Mouse (Mus musculus) heart, adult 9 months (tissue): ENCODE data around the gene Ctsg.
"Not testable (repeated sequence)": the region's sequence is repeated elsewhere in the genome, so short reads cannot be mapped to it uniquely, and the experiment has no call there.

ENCODE experiments used
- DNase-seq, 2 experiments: peaks; one replicate each; pipeline ENCODE4 v3.0.0; 2022; ENCODE audit warnings: low spot score in 2 of 2

The Ctsg gene

DNA sequence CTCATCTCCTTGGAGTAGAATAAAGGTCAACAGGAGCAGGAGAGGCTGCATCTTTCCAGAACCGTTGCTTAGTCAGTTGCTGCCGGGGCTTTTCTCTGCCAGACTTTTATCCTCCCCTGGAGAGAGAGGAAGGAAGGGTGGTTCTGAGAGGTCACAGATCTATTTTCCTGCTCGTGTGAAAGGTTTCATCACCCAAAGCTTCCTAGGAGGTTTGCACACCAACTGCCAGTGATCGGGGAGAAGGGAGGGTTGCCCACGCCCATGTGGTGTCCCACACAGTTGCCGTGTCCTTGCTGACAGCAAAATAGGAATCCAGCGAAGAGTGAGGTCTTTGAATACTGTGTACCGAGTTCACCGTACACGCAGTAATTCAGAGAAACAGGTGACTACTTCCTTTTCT lies at the start of gene Ctsg:
Gene Ctsg (minus strand): TSS at position 189 of the 400 bp plus-strand sequence.
- DNase-seq, result no peak

DNA sequence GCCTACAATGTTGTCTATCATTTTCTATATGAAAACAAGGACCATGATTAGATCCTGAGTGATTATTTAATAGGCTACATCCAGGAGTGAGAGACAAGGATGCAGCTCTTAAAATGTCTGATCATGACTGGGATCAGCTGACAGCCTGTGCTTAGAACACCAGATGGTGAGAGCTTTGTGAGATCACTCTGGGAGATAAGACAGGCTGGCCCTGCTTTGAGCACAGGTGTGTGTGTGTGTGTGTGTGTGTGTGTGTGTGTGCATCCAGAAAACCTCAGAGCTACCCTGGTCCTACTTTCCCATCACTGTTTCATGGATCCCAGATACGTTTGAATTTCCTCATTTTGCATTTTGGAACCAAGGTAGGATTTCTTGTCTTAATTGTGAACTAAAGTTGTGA lies 31.3 kb upstream of the Ctsg start:
- not testable (repeated sequence) for DNase-seq

DNA sequence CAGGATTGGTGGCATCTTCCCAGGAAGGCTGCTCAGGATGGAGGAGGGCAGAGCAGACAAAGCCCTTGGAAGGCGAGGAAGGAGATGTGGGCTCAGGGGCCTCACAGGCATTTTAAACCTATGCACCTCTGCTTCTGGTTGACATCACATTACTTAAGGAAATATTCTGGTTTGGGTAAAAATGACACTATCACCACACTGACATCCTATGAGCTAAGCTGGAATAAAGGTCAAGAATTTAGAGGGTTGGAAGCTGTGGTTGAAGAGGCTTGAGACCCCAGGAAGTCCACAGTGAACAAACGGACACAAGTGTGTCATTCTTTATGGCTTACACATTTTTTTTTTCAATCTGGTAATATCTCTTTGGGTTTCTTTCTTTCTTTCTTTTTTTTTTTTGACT lies 30.1 kb upstream of the Ctsg start, which contains the start of gene Gzmd:
Gene Gzmd (minus strand): TSS at position 101 of the 400 bp plus-strand sequence.
- not testable (repeated sequence) for DNase-seq

DNA sequence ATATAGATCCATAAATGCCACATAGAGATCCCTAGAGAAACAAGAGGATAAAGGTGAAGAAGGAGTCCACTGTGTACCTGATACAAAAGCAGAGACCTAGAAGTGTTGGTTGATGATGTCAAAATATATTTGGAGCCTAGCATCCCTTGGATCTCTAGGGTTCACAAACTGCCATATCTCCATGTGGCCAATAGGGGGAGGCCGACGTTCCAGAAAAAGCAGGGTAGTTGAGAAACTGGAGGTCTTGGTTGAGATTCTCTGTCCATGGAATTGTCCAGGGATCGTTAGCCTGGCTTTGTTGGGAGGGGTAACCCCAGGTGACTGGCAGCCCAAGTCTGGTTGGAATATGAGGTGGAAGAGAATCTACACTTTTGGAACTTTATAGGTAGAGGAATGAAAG lies 26.0 kb upstream of the Ctsg start:
- no peak for DNase-seq

DNA sequence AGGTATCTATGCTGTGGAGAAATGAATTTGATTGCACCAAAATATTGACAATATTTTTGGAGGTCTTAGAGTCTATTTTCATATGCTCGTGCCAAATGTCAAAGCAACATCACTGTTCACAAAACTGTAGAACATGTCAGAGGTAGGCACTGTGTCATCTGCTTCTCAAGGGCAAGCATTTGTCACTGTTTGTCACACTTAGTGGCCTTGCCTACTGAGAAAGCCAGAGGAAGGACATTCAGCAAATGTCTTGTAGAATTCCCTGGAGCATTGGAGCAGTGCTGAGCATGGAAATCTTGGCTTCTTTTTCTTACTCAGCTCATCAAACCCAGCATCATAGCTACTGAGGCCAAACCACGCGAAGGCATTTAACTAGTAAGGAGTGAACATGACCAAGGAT lies 21.1 kb upstream of the Ctsg start:
- DNase-seq, result no peak

DNA sequence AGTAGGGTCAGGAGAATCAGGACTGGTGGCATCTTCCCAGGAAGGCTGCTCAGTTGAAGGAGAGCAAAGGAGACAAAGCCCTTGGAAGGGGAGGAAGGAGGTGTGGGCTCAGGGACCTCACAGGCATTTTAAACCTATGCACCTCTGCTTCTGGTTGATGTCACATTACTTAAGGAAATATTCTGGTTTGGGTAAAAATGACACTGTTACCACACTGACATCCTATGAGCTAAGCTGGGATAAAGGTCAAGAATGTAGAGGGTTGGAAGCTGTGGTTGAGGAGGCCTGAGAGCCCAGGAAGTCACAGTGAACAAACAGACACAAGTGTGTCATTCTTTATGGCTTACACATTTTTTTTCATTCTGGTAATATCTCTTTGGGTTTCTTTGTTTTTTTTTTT lies 18.2 kb upstream of the Ctsg start, which contains the start of gene Gzme:
Gene Gzme (minus strand): TSS at position 101 of the 400 bp plus-strand sequence.
- DNase-seq, result no peak

DNA sequence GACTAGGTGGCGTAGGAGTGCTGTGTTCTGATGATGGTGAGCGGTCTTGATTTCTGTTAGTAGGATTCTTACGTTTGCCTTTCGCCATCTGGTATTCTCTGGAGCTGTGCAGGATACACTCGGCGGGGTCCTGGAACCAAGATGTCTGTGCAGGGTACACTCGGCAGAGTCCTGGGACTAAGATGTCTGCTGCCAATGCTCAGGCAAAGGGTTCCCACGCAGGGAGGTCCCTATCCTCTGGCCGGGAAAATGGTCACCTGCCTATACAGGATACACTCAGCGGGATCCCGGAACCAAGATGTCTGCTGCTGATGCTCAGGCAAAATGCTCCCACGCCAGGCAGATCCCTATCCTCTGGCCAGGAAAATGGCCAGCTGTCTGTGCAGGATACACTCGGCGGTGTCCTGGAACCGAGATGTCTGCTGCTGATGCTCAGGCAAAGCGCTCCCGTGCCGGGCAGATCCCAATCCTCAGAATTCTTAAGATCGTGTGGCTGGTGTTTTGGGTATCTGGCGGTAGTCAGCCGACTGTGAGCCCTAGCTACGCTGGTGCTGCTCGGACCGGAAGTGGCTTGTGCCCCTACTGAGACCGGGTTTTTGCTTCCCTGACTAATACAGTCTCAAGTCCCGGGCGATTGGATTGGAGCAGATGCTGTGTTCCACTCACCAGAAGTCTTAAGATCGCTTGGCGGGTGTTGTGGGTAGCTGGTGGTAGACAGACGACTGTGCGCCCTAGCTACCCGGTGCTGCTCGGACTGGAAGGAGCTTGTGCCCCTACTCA lies 13.3 kb upstream of the Ctsg start:
- not testable (repeated sequence) for DNase-seq

DNA sequence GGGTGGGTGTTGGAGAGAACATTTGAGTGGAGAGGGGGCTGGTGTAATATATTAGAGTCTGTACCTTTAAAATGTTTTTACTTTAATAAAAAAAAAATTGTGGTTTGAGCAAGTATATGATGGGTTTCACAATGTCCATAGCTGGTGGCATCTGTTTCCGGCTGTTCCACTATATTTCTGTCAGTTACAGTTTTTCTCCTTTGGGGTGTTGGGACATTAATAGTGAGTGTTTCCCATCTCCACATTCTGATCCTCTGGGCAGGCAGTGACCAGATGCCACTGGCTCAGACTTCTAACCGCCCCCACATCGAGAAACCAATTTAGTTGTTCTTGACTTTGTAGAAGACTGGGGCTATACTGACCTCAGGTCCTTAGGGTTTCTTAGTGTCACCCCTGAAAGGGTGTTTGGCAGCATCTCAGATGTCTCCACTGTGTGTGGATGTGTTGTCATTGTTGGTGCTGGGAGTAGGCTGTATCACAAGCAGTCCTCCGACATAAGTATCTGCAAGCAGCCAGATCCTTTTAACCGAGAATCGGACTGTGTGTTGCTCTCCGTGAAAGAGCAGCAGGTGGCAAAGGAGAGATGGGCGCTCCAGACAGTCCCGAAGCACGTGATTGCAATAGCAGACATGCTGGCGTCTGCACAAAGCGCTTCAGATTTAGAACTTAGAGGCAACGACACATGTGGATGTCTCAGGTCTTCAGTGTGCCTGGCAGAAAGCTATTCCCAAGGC lies 3.2 kb upstream of the Ctsg start:
- no peak for DNase-seq

DNA sequence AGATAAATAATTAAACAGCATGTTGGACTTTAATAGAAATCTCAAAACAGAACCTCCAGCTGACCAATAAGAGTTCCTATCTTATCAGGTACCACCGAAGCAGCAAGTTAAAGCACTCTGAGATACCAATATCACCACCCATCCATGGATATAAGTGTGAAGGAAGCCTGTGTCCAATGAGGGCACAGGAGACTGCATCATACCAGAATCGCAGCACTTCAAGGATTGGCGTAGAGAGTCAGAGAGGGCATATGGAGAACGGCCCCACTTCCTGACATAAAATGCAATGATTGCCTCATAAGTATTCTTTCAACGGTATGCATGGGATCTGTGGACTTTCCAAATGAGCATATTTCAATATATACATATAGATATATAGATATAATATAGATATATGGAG lies 2.6 kb upstream of the Ctsg start:
- no peak for DNase-seq

DNA sequence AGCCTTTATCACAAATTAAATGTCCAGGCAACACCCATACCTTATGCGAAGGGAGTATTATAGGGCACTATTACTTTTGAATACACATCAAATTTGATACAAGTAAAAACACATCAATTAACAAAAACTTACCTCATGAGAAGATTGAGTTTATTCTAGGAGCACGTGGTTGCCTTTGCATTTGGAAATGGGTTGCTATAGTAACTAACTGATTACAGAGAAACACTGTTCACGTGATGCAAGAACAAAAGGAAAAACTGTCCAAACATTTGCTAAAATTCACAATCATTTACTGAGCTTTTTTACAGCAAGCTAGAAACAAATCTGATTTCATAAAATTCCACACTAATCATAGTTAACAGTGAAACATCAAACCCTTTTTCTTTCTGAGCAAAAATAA lies 1.1 kb upstream of the Ctsg start:
- no peak for DNase-seq

DNA sequence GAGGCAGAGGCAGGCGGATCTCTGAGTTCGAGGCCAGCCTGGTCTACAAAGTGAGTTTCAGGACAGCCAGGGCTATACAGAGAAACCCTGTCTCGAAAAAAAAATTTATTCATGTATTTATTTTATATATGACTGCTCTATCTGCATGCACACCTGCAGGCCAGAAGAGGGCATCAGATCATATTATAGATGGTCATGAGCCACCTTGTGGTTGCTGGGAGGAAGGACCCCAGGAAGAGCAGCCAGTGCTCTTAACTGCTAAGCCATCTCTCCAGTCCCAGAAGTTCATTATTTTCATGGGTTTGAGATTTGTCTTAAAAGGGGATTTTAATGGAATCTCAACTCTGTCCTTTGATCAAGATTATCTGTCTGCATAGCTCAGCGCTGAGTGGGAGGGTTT lies 3.4 kb downstream of the Ctsg start:
- no peak for DNase-seq

DNA sequence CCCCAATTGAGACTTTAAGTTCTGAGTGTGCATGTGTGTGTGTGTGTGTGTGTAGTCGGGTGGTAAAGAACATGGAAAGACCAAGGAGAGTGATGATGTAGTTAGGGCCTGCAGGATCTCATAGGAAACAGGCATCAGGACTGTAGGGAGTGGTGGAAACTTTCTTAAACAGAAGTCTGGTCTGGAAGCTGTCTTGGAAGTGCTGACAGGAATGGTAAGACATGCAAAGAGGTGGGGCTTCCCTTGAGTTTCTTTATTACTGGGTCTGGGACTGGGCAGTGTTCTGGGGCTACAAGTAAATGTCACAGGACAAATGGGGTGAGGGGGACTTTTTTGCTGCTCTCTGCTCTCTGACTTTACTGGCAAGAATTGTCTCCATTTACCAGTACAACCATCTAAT lies 4.8 kb downstream of the Ctsg start:
- DNase-seq, result no peak

DNA sequence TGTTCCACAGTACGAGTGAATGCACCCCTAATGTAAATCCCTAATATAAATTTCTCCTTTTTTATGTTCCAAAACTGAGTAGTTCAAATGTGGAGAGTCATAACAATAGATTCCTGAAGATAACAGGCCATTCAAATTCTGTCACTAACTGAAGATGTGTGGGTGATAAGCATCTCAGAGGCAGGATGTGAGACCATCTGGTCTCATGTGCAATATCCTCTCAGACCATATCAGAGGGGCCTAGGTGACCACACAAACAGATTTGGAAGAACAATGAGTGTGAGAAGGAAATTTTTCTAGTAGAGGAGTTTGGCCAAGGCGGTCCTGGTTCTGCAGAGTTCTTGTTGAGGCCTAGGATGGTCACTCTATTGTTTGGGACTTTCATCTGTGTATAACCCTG lies 9.0 kb downstream of the Ctsg start:
- no peak for DNase-seq

DNA sequence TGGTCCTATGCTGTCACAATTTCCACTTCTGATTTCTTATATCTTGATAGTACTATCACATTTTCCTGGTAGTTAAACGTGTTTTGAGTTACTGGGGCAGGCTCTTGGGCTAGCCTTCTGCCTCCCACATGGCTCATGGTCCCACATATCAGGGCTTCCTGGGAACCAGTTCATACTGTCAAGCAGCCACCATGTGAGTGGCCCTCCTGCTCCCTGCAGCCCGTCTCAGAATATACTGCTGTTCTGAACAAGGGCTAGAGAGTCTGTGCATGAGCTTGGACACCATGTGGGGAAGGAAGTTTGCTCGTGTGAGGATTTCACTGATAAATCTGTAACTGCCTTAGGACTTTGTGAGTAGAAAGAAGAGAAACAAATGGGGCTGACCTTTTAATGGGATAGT lies 15.7 kb downstream of the Ctsg start:
- DNase-seq, result no peak

DNA sequence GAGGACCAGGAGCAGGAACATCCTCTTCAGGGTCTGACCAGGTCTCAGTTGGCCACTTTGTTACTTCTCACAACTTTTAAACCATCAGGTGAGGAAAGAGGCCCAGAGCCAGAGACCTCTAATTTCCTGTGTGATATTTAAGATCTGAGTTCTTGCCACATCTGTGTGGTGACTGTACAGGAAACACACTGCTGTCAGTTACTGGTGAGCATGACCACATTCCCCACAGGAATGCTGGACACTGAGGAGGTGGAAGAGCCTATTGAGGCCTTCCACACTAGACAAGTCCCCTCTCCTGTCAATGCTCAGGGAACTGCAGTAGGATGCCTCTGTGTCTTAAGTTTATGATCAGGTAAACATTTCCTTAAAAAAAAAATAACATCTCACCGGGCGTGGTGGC lies 17.2 kb downstream of the Ctsg start, which contains the start of gene Mcpt8:
Gene Mcpt8 (minus strand): TSS at position 107 of the 400 bp plus-strand sequence.
- DNase-seq, result no peak

DNA sequence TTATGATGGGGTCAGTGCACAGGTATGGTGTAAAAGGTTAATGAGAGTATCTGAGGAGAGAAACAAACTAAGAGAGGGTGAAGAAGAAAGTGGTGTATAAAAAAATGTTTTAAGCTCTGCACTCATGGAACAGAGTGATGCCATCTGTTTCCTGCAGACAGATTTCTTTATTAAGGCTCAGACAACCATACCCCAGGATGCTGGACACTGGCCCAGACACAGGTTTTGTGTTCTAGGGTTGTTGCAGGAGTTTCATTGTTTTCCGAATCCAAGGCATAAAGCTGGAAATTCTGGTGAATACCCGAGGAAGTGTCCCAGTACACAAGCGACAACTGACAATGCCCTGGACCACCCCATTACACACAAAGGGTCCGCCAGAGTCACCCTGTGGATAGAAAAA lies 20.4 kb downstream of the Ctsg start:
- no peak for DNase-seq

DNA sequence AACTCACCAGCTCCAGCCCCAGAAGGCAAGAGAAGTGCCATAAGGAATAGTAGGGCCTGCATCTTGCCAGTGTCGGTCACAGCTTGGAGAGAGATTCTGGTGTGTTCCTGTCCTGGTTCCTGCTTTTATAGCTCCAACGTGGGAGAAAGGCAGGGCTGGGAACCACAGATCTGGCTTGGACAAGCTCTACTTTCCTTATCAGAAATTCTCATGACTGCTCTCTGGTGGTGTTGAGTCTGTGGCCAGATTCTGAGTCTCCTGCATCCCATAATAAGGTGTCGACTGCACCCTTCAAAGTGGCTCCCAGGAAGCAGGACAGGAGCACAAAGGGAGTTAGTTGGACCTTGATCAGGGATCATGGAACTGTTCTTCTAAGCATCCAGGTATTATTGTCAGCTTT lies 40.2 kb downstream of the Ctsg start, which contains the start of gene Mcpt4:
Gene Mcpt4 (minus strand): TSS at position 101 of the 400 bp plus-strand sequence.
- not testable (repeated sequence) for DNase-seq

DNA sequence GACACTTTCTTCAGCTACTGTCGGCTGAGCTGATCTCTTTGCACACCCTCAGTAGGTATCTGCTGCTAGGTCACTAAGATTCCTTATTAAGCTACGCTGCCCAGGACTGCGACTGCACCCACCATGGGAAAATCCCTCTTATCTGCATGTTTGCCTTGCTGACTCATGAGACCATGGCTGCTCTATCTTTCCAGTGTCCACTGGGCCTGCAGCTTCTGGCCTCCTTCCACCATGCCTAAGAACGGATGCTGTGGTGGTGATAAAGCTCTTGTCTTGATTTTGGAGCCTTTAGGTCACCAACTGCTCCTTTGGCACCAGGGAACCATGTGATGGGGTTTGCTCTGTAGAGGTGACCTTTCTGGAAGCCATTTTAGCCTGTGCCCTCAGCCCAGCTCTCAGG lies 44.7 kb downstream of the Ctsg start:
- DNase-seq, result no peak

DNA sequence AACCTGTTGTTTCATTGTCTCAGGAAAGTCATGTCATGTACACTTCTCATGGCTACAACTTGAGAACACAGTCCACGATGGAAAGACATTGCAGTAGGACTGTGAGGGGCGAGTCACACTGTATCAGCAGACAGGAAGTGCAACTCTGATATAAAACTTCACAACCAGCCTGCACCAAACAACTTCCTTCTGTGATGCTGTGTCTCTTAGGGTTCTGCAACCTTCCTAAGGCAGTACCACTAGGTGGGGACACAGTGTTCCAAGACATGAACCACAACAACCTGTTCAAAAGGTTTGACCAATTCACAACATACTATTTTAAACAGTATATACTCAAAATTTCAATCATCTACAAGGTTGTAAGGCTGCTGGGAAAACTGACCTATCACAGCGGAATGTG lies 47.0 kb downstream of the Ctsg start:
- DNase-seq, result no peak
